Mouse (Mus musculus) kidney, postnatal 0 days (tissue): ENCODE measurements at regions not wholly inside any gene's neighbourhood (a gene's known extent, or its start where the extent isn't known, plus 50 kb on each side); places are given as distances from the start of the nearest gene placed in this dataset.

Experiments
- ATAC-seq: fragments of 200-750 bp; cut with Nextera tagmentation; replicated peaks from 2 replicates; pipeline ENCODE4 v1.8.0; 2017; ENCODE audit warnings: low read depth, moderate number of reproducible peaks, moderate TSS enrichment, moderate library complexity; ENCODE audit not compliant: low FRiP score
- DNase-seq: peaks from one replicate; pipeline ENCODE4 v3.0.0-alpha.2; 2016; ENCODE audit warnings: low spot score
- H3K27ac ChIP-seq: fragments of 300-500 bp; sonication (generic); 2 replicates; pipeline ENCODE4 v1.5.1; 2014; ENCODE audit warnings: mild to moderate bottlenecking
- H3K27me3 ChIP-seq: fragments of 300-500 bp; sonication (generic); 2 replicates; pipeline ENCODE4 v1.6.1; 2014; ENCODE audit warnings: low read length, mixed read lengths; ENCODE audit not compliant: insufficient read depth
- H3K36me3 ChIP-seq: fragments of 300-500 bp; sonication (generic); 2 replicates; pipeline ENCODE4 v1.6.1; 2014; ENCODE audit warnings: low read length, mixed read lengths; ENCODE audit not compliant: insufficient read depth
- H3K4me1 ChIP-seq: fragments of 300-500 bp; sonication (generic); replicated peaks from 2 replicates; pipeline ENCODE4 v1.6.1; 2014; ENCODE audit warnings: antibody characterized with exemption, low read length, mixed read lengths; ENCODE audit not compliant: insufficient read depth
- H3K4me2 ChIP-seq: fragments of 300-500 bp; sonication (generic); 2 replicates; pipeline ENCODE4 v1.6.1; 2014; ENCODE audit warnings: mild to moderate bottlenecking, low read length, moderate library complexity, mixed read lengths
- H3K4me3 ChIP-seq: fragments of 300-500 bp; sonication (generic); replicated peaks from 2 replicates; pipeline ENCODE4 v1.5.1; 2014; ENCODE audit warnings: low read depth, low read length
- H3K9ac ChIP-seq: fragments of 300-500 bp; sonication (generic); 2 replicates; pipeline ENCODE4 v1.6.1; 2014; ENCODE audit warnings: low read depth, low read length
- H3K9me3 ChIP-seq: fragments of 300-500 bp; sonication (generic); replicated peaks from 2 replicates; pipeline ENCODE4 v1.6.1; 2016; ENCODE audit warnings: low read length, inconsistent platforms, mixed read lengths
- CTCF ChIP-seq: IDR thresholded peaks from 2 replicates; pipeline ENCODE4 v1.5.1; 2016; ENCODE audit warnings: antibody characterized with exemption, low read depth, mild to moderate bottlenecking, moderate library complexity
- WGBS: fragments of 180-500 bp; shearing (Covaris S2); extraction: QIAGEN DNeasy Blood & Tissue Kit; methylation state at CpG from one replicate; pipeline ENCODE4 v1.1.7; 2014; 5-methylcytosine and 5-hydroxymethylcytosine counted together

- Histone ChIP-seq H3K9me3 (no peaks in the 10 kb centered on the region), H3K9ac (no peak overlapping the region), H3K27ac (no peak overlapping the region), H3K4me3 (no peak overlapping the region), H3K4me2 (no peak overlapping the region), H3K27me3 (no peaks in the 10 kb centered on the region), H3K36me3 (no peaks in the 10 kb centered on the region), H3K4me1 (no peaks in the 10 kb centered on the region)
- WGBS, result 24% methylated on average over 1 of the region's 1 CpGs
- DNase-seq, result no peak
- no peak for TF ChIP-seq CTCF
- no peak for ATAC-seq
Observed at GRCm38 (mm10) chr19:52048378-52048978, 215.6 kb upstream of the Ins1 start.

- H3K27ac ChIP-seq, result no peak overlapping the region
- WGBS, result 63% methylated on average over 1 of the region's 1 CpGs
- no peak overlapping the region for H3K4me2 ChIP-seq
- no peak overlapping the region for H3K9ac ChIP-seq
- no peak for TF ChIP-seq CTCF
- no peaks in the 10 kb centered on the region for H3K27me3 ChIP-seq
- H3K36me3 ChIP-seq, result no peaks in the 10 kb centered on the region
- H3K4me3 ChIP-seq, result no peak overlapping the region
- ATAC-seq, result no peak
- no peaks in the 10 kb centered on the region for H3K4me1 ChIP-seq
- no peaks in the 10 kb centered on the region for H3K9me3 ChIP-seq
- DNase-seq, result no peak
Observed at GRCm38 (mm10) chr19:52068806-52069205, 195.3 kb upstream of the Ins1 start.

GRCm38 (mm10) chr19:52069919-52070528 lies 194.1 kb upstream of the Ins1 start:
- Histone ChIP-seq H3K9me3 (no peaks in the 10 kb centered on the region), H3K9ac (no peak overlapping the region), H3K27me3 (no peaks in the 10 kb centered on the region), H3K4me3 (no peak overlapping the region), H3K36me3 (no peaks in the 10 kb centered on the region), H3K4me2 (no peak overlapping the region), H3K4me1 (no peaks in the 10 kb centered on the region), H3K27ac (no peak overlapping the region)
- TF ChIP-seq CTCF, result no peak
- 54% methylated on average over 4 of the region's 4 CpGs for WGBS
- ATAC-seq (no peak), DNase-seq (no peak)

GRCm38 (mm10) chr19:52071234-52071633 lies 192.9 kb upstream of the Ins1 start:
- WGBS, result 10% methylated on average over 5 of the region's 5 CpGs
- Histone ChIP-seq H3K9me3 (no peaks in the 10 kb centered on the region), H3K27me3 (no peaks in the 10 kb centered on the region), H3K9ac (no peak overlapping the region), H3K4me1 (no peaks in the 10 kb centered on the region), H3K4me3 (no peak overlapping the region), H3K36me3 (no peaks in the 10 kb centered on the region), H3K27ac (no peak overlapping the region), H3K4me2 (no peak overlapping the region)
- no peak for TF ChIP-seq CTCF
- DNase-seq (no peak), ATAC-seq (no peak)

GRCm38 (mm10) chr19:52079020-52079419 lies 185.1 kb upstream of the Ins1 start:
- no peak for DNase-seq
- Histone ChIP-seq H3K36me3 (no peaks in the 10 kb centered on the region), H3K4me1 (no peaks in the 10 kb centered on the region), H3K9ac (no peak overlapping the region), H3K27me3 (no peaks in the 10 kb centered on the region), H3K27ac (no peak overlapping the region), H3K4me2 (no peak overlapping the region), H3K9me3 (no peaks in the 10 kb centered on the region), H3K4me3 (no peak overlapping the region)
- TF ChIP-seq CTCF, result peak; percentile 62
- WGBS, result 27% methylated on average over 3 of the region's 3 CpGs
- no peak for ATAC-seq

GRCm38 (mm10) chr19:52112398-52112797 lies 151.7 kb upstream of the Ins1 start:
- H3K4me1 ChIP-seq, result no peaks in the 10 kb centered on the region
- 88% methylated on average over 3 of the region's 3 CpGs for WGBS
- no peak overlapping the region for H3K4me3 ChIP-seq
- ATAC-seq (no peak), DNase-seq (no peak)
- H3K27ac ChIP-seq, result no peak overlapping the region
- no peaks in the 10 kb centered on the region for H3K27me3 ChIP-seq
- H3K36me3 ChIP-seq, result no peaks in the 10 kb centered on the region
- H3K9ac ChIP-seq, result no peak overlapping the region
- no peaks in the 10 kb centered on the region for H3K9me3 ChIP-seq
- H3K4me2 ChIP-seq, result no peak overlapping the region
- TF ChIP-seq CTCF, result no peak
